Mouse (Mus musculus): ENCODE results near the gene M1ap. TPM values are rescaled to one million over a fixed set of nuclear protein-coding genes. Genes with fewer than 3 reads are reported as not detected.

M1ap gene
- total and polyA plus RNA-seq, 2 experiments from 2014 or later, result 0.16 to 0.38 TPM

DNA sequence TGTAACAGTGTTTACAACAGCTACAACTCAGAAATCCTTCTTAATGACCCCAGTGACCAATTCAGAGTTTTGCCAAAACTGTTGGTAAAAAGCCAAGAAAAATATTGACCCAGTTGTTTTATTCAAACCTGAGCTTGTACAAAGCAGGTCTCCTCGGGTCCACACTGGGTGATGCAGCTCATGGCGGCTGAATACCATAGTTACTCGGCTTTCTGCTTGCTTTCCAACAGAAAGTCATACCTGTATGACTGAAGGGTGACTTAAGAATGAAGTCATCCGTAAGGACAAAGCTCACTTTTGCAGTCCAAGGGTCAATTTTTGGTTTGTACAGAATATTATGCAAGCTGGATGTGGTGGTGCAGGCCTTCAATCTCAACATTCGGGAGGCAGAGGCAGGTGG, 19.1 kb upstream of the M1ap start:
- no peak overlapping the region for H3K4me3 ChIP-seq (ENCODE audit: low read length)

GRCm38 (mm10) chr6:82934616-82935230, 12.0 kb upstream of the M1ap start:
- ATAC-seq, result no peak
- Histone ChIP-seq H3K4me3 (ENCODE audit: low read length) (no peak overlapping the region), H3K9me3 (ENCODE audit: low read length) (no peaks in the 10 kb centered on the region), H3K4me2 (ENCODE audit: low read depth, low read length) (no peak overlapping the region), H3K9ac (replicated peaks; ENCODE audit: low read length) (no peak overlapping the region), H3K27me3 (ENCODE audit: insufficient read depth, low read length) (no peaks in the 10 kb centered on the region), H3K27ac (no peak overlapping the region), H3K4me1 (ENCODE audit: insufficient read depth, low read length) (no peaks in the 10 kb centered on the region), H3K36me3 (ENCODE audit: insufficient read depth, low read length) (peaks cover 8% of the 10 kb centered on the region; the same call in 1 of the 2 replicates)
- no peak for TF ChIP-seq CTCF (IDR thresholded peaks at IDR 0.05; ENCODE audit: low read depth)
- WGBS, result 91% methylated on average over 3 of the region's 3 CpGs
- no peak for DNase-seq (ENCODE audit: low spot score)

More for the DNA sequence above, 19.1 kb upstream of the M1ap start:
- no peaks in the 10 kb centered on the region for H3K4me1 ChIP-seq (ENCODE audit: insufficient read depth, low read length)
- no peak for TF ChIP-seq CTCF (IDR thresholded peaks at IDR 0.05; ENCODE audit: low read depth)
- ATAC-seq, result no peak
- H3K27ac ChIP-seq, result no peak overlapping the region
- no peaks in the 10 kb centered on the region for H3K9me3 ChIP-seq (ENCODE audit: low read length)
- H3K36me3 ChIP-seq (ENCODE audit: insufficient read depth, low read length), result peaks cover 8% of the 10 kb centered on the region; the same call in 1 of the 2 replicates
- H3K4me2 ChIP-seq (ENCODE audit: low read depth, low read length), result no peak overlapping the region
- no peaks in the 10 kb centered on the region for H3K27me3 ChIP-seq (ENCODE audit: insufficient read depth, low read length)
- no peak overlapping the region for H3K9ac ChIP-seq (replicated peaks; ENCODE audit: low read length)
- DNase-seq (ENCODE audit: low spot score), result no peak
- WGBS, result 84% methylated on average over 5 of the region's 5 CpGs

- Histone ChIP-seq H3K4me1 (ENCODE audit: insufficient read depth, low read length) (no peaks in the 10 kb centered on the region), H3K4me2 (ENCODE audit: low read depth, low read length) (peak within 1 kb of the TSS; percentile 66), H3K27me3 (ENCODE audit: insufficient read depth, low read length) (no peaks in the 10 kb centered on the region), H3K27ac (peak within 1 kb of the TSS; percentile 74), H3K9me3 (ENCODE audit: low read length) (no peaks in the 10 kb centered on the region), H3K36me3 (ENCODE audit: insufficient read depth, low read length) (no peaks in the 10 kb centered on the region), H3K9ac (replicated peaks; ENCODE audit: low read length) (peak within 1 kb of the TSS; percentile 84), H3K4me3 (ENCODE audit: low read length) (peak within 1 kb of the TSS; percentile 65)
- TF ChIP-seq CTCF (IDR thresholded peaks at IDR 0.05; ENCODE audit: low read depth), result no peak; the same call in 1 of the 2 replicates
- DNase-seq (ENCODE audit: low spot score) (peak; percentile 93), ATAC-seq (peak; percentile 99)
- WGBS, result 3% methylated on average over 36 of the region's 44 CpGs
Observed at GRCm38 (mm10) chr6:82939167-82939912, 7.4 kb upstream of the M1ap start, which contains the start of gene Sema4f. Gene Sema4f, minus strand, starts transcription at chr6:82939769.

GRCm38 (mm10) chr6:82940765-82941164, 5.9 kb upstream of the M1ap start:
- Histone ChIP-seq H3K4me3 (ENCODE audit: low read length) (no peak overlapping the region), H3K4me2 (ENCODE audit: low read depth, low read length) (no peak overlapping the region), H3K9ac (replicated peaks; ENCODE audit: low read length) (no peak overlapping the region), H3K4me1 (ENCODE audit: insufficient read depth, low read length) (no peaks in the 10 kb centered on the region), H3K27me3 (ENCODE audit: insufficient read depth, low read length) (no peaks in the 10 kb centered on the region), H3K9me3 (ENCODE audit: low read length) (no peaks in the 10 kb centered on the region), H3K27ac (no peak overlapping the region), H3K36me3 (ENCODE audit: insufficient read depth, low read length) (no peaks in the 10 kb centered on the region)
- DNase-seq (ENCODE audit: low spot score), result no peak
- TF ChIP-seq CTCF (IDR thresholded peaks at IDR 0.05; ENCODE audit: low read depth), result no peak
- WGBS, result 84% methylated on average over 3 of the region's 3 CpGs
- no peak for ATAC-seq

GRCm38 (mm10) chr6:82945750-82946149, 952 bp upstream of the M1ap start:
- Histone ChIP-seq H3K4me1 (ENCODE audit: insufficient read depth, low read length) (no peaks in the 10 kb centered on the region), H3K27me3 (ENCODE audit: insufficient read depth, low read length) (no peaks in the 10 kb centered on the region), H3K9me3 (ENCODE audit: low read length) (no peaks in the 10 kb centered on the region), H3K4me3 (ENCODE audit: low read length) (no peak overlapping the region), H3K36me3 (ENCODE audit: insufficient read depth, low read length) (no peaks in the 10 kb centered on the region), H3K4me2 (ENCODE audit: low read depth, low read length) (no peak overlapping the region), H3K27ac (no peak overlapping the region), H3K9ac (replicated peaks; ENCODE audit: low read length) (no peak overlapping the region)
- peak; percentile 52 for DNase-seq (ENCODE audit: low spot score)
- no peak for ATAC-seq
- WGBS, result 51% methylated on average over 6 of the region's 6 CpGs
- TF ChIP-seq CTCF (IDR thresholded peaks at IDR 0.05; ENCODE audit: low read depth), result peak; percentile 67

GRCm38 (mm10) chr6:82956553-82957251, 10.0 kb downstream of the M1ap start:
- H3K27me3 ChIP-seq (ENCODE audit: insufficient read depth, low read length), result no peaks in the 10 kb centered on the region
- H3K4me2 ChIP-seq (ENCODE audit: low read depth, low read length), result no peak overlapping the region
- H3K9me3 ChIP-seq (ENCODE audit: low read length), result no peaks in the 10 kb centered on the region
- DNase-seq (ENCODE audit: low spot score), result no peak
- ATAC-seq, result no peak
- 70% methylated on average over 4 of the region's 4 CpGs for WGBS
- no peak overlapping the region for H3K27ac ChIP-seq
- TF ChIP-seq CTCF (IDR thresholded peaks at IDR 0.05; ENCODE audit: low read depth), result no peak
- no peak overlapping the region for H3K4me3 ChIP-seq (ENCODE audit: low read length)
- no peak overlapping the region for H3K9ac ChIP-seq (replicated peaks; ENCODE audit: low read length)
- no peaks in the 10 kb centered on the region for H3K4me1 ChIP-seq (ENCODE audit: insufficient read depth, low read length)
- no peaks in the 10 kb centered on the region for H3K36me3 ChIP-seq (ENCODE audit: insufficient read depth, low read length)
